Mouse (Mus musculus): Measurements from ENCODE around the gene Gsdma. TPM values are rescaled to one million over a fixed set of nuclear protein-coding genes. Genes with fewer than 3 reads are reported as not detected.
"Not testable (repeated sequence)": the region's sequence is repeated elsewhere in the genome, so short reads cannot be mapped to it uniquely, and the experiment has no call there.

Gene Gsdma
- total and polyA plus RNA-seq, 3 experiments, result 0.10 TPM; not detected in 2

- TF ChIP-seq IRF4 (IDR thresholded peaks at IDR 0.05; ENCODE audit: low read depth, low read length) (no peak), POLR2AphosphoS2 (IDR thresholded peaks at IDR 0.05; ENCODE audit: low read depth, low read length) (no peak), BHLHE40 (IDR thresholded peaks at IDR 0.05; ENCODE audit: low read depth, low read length) (no peak), MEF2A (IDR thresholded peaks at IDR 0.05; ENCODE audit: borderline replicate concordance, low read depth, low read length) (no peak), POLR2A (IDR thresholded peaks at IDR 0.05; ENCODE audit: low read depth, low read length) (no peak), NELFE (IDR thresholded peaks at IDR 0.05; ENCODE audit: low read depth, low read length) (no peak), JUN (IDR thresholded peaks at IDR 0.05; ENCODE audit: insufficient read depth, low read depth, low read length) (no peak), TCF12 (IDR thresholded peaks at IDR 0.05; ENCODE audit: low read depth, low read length) (no peak), MXI1 (IDR thresholded peaks at IDR 0.05; ENCODE audit: low read depth, low read length) (no peak)
- no peak for DNase-seq (ENCODE audit: extremely low read depth)
- in situ Hi-C loops (cut with MboI; ENCODE audit: low pct_ligation_motif_present, low pct_unique_long_range_greater_than_20kb, low sequenced_read_pairs), result loop anchor here (25.0 kb wide), 1 partner anchor 309 kb away; the partner anchor contains the start of genes Neurod2 and Ppp1r1b
- Histone ChIP-seq H3K27ac (ENCODE audit: insufficient read depth, low read depth) (no peak within 1 kb of the TSS), H3K4me3 (replicated peaks in 1 of 3; ENCODE audit: low read depth in 2 of 3, low read length in 2 of 3, poor library complexity in 1 of 3) (no peak within 1 kb of the TSS), H3K4me2 (ENCODE audit: insufficient read depth, low read depth, poor library complexity, severe bottlenecking) (no peak within 1 kb of the TSS), H3K36me3 (replicated peaks in 1 of 2; ENCODE audit: control insufficient read depth in 1 of 2, insufficient read depth in 1 of 2, low read length in 1 of 2) (no peaks in the 10 kb centered on the region), H3K4me1 (ENCODE audit: control insufficient read depth in 1 of 2, insufficient read depth in 2 of 2) (no peaks in the 10 kb centered on the region), H3K79me2 (replicated peaks; ENCODE audit: control insufficient read depth, extremely low read depth, insufficient read depth, poor library complexity, severe bottlenecking) (no peaks in the 10 kb centered on the region), H3K9me3 (replicated peaks; ENCODE audit: low read length) (no peaks in the 10 kb centered on the region), H3K9ac (ENCODE audit: insufficient read depth, low read depth) (no peak within 1 kb of the TSS), H3K27me3 (replicated peaks) (peaks cover 79% of the 10 kb centered on the region)
- dilution Hi-C loops (cut with MboI; ENCODE audit: extremely low pct_ligation_motif_present, extremely low pct_unique_long_range_greater_than_20kb, low sequenced_read_pairs), result no loop called here
Observed at GRCm38 (mm10) chr11:98646459-98646858, 17.7 kb upstream of the Gsdma start, which contains the start of gene Gsdma2. Gene Gsdma2 (plus strand): TSS chr11:98646759.

- H3K36me3 ChIP-seq (replicated peaks in 1 of 2; ENCODE audit: control insufficient read depth in 1 of 2, insufficient read depth in 1 of 2, low read length in 1 of 2); H3K4me3 ChIP-seq (replicated peaks in 1 of 3; ENCODE audit: low read depth in 2 of 3, low read length in 2 of 3, poor library complexity in 1 of 3); H3K9ac ChIP-seq (ENCODE audit: insufficient read depth, low read depth); H3K27ac ChIP-seq (ENCODE audit: insufficient read depth, low read depth); H3K9me3 ChIP-seq (replicated peaks; ENCODE audit: low read length); H3K4me1 ChIP-seq (ENCODE audit: control insufficient read depth in 1 of 2, insufficient read depth in 2 of 2); H3K79me2 ChIP-seq (replicated peaks; ENCODE audit: control insufficient read depth, extremely low read depth, insufficient read depth, poor library complexity, severe bottlenecking); dilution Hi-C loops (cut with MboI; ENCODE audit: extremely low pct_ligation_motif_present, extremely low pct_unique_long_range_greater_than_20kb, low sequenced_read_pairs); in situ Hi-C loops (cut with MboI; ENCODE audit: low pct_ligation_motif_present, low pct_unique_long_range_greater_than_20kb, low sequenced_read_pairs): not testable (repeated sequence)
- Histone ChIP-seq H3K4me2 (ENCODE audit: insufficient read depth, low read depth, poor library complexity, severe bottlenecking) (peak overlapping the region; percentile 11), H3K27me3 (replicated peaks) (peaks cover 41% of the 10 kb centered on the region)
- TF ChIP-seq RAD21 (IDR thresholded peaks at IDR 0.05; ENCODE audit: low read depth, low read length) (peak; percentile 84), HCFC1 (IDR thresholded peaks at IDR 0.05; ENCODE audit: low read depth, low read length) (peak; percentile 51), TCF12 (IDR thresholded peaks at IDR 0.05; ENCODE audit: low read depth, low read length) (peak; percentile 48; the same call in 1 of the 2 replicates), CTCF (conservative IDR thresholded peaks at IDR 0.05 in 1 of 2, IDR thresholded peaks at IDR 0.05 in 1 of 2; ENCODE audit: low read depth in 2 of 2, low read length in 2 of 2) (peak; percentile 71 to 95), NELFE (IDR thresholded peaks at IDR 0.05; ENCODE audit: low read depth, low read length) (peak; percentile 63; the same call in 1 of the 2 replicates), POLR2A (IDR thresholded peaks at IDR 0.05; ENCODE audit: low read depth, low read length) (peak; percentile 17; the same call in 1 of the 2 replicates), SMC3 (IDR thresholded peaks at IDR 0.05; ENCODE audit: low read depth, low read length) (peak; percentile 75), ELF1 (IDR thresholded peaks at IDR 0.05; ENCODE audit: low read depth, low read length) (peak; percentile 96), IRF4 (IDR thresholded peaks at IDR 0.05; ENCODE audit: low read depth, low read length) (peak; percentile 33; the same call in 1 of the 2 replicates)
- DNase-seq (ENCODE audit: extremely low read depth), result peak; percentile 76
Observed at GRCm38 (mm10) chr11:98655076-98655475, 9.1 kb upstream of the Gsdma start.

All from CH12.LX (cell line).